Mouse (Mus musculus) embryonic facial prominence, embryonic 12.5 days (tissue): ENCODE measurements around the gene Olfr847. TPM values are rescaled to one million over a fixed set of nuclear protein-coding genes. Genes with fewer than 3 reads are reported as not detected.

Experiments
- ATAC-seq: fragments of 200-750 bp; cut with Nextera tagmentation; 2 replicates; pipeline ENCODE4 v1.8.0; 2017; ENCODE audit not compliant: insufficient number of reproducible peaks, insufficient read depth, low FRiP score, low TSS enrichment
- H3K27ac ChIP-seq: fragments of 300-500 bp; sonication (generic); 2 replicates; pipeline ENCODE4 v1.5.1; 2016; ENCODE audit warnings: mild to moderate bottlenecking
- H3K27me3 ChIP-seq: fragments of 300-500 bp; sonication (generic); 2 replicates; pipeline ENCODE4 v1.6.1; 2016; ENCODE audit warnings: mild to moderate bottlenecking, moderate library complexity
- H3K36me3 ChIP-seq: fragments of 300-500 bp; sonication (generic); 2 replicates; pipeline ENCODE4 v1.6.1; 2016; ENCODE audit warnings: mild to moderate bottlenecking
- H3K4me1 ChIP-seq: fragments of 300-500 bp; sonication (generic); 2 replicates; pipeline ENCODE4 v1.6.1; 2016
- H3K4me2 ChIP-seq: fragments of 300-500 bp; sonication (generic); replicated peaks from 2 replicates; pipeline ENCODE4 v1.6.1; 2016; ENCODE audit warnings: mild to moderate bottlenecking, moderate library complexity
- H3K4me3 ChIP-seq: fragments of 300-500 bp; sonication (generic); 2 replicates; pipeline ENCODE4 v1.5.1; 2016; ENCODE audit warnings: mild to moderate bottlenecking
- H3K9ac ChIP-seq: fragments of 300-500 bp; sonication (generic); 2 replicates; pipeline ENCODE4 v1.6.1; 2016; ENCODE audit warnings: mild to moderate bottlenecking, moderate library complexity
- H3K9me3 ChIP-seq: fragments of 300-500 bp; sonication (generic); 2 replicates; pipeline ENCODE4 v1.6.1; 2016; ENCODE audit warnings: mild to moderate bottlenecking, moderate library complexity
- WGBS: fragments of 180-500 bp; shearing (Covaris S2); methylation state at CpG from one replicate; pipeline ENCODE4 v1.1.7; 2016; 5-methylcytosine and 5-hydroxymethylcytosine counted together
- polyA plus RNA-seq: library from polyadenylated mRNA; unstranded; fragments of >200 nt; fragmentation: Nextera tagmentation; extraction: Ambion mirVana; gene quantifications from 2 replicates; pipeline ENCODE4 v1.2.1, GENCODE M21; 2016

Olfr847 gene
- polyA plus RNA-seq: not detected in 2 replicates

- no peaks in the 10 kb centered on the region for H3K27me3 ChIP-seq
- no peak within 1 kb of the TSS for H3K4me2 ChIP-seq
- no peak for ATAC-seq
- no peak within 1 kb of the TSS for H3K4me3 ChIP-seq
- no peak within 1 kb of the TSS for H3K9ac ChIP-seq
- 62% methylated on average over 1 of the region's 1 CpGs for WGBS
- H3K36me3 ChIP-seq: no peaks in the 10 kb centered on the region
- no peaks in the 10 kb centered on the region for H3K4me1 ChIP-seq
- H3K27ac ChIP-seq: no peak within 1 kb of the TSS
- H3K9me3 ChIP-seq: no peaks in the 10 kb centered on the region
Measured at GRCm38 (mm10) chr9:19378569-19378968, at the start of gene Olfr847. Gene Olfr847 (minus strand): TSS chr9:19378669.

- 62% methylated on average over 1 of the region's 1 CpGs for WGBS
- no peaks in the 10 kb centered on the region for H3K4me1 ChIP-seq
- H3K4me2 ChIP-seq: no peak within 1 kb of the TSS
- ATAC-seq: no peak
- no peaks in the 10 kb centered on the region for H3K36me3 ChIP-seq
- peaks cover 3% of the 10 kb centered on the region for H3K9me3 ChIP-seq
- no peaks in the 10 kb centered on the region for H3K27me3 ChIP-seq
- no peak within 1 kb of the TSS for H3K27ac ChIP-seq
- H3K4me3 ChIP-seq: no peak within 1 kb of the TSS
- H3K9ac ChIP-seq: no peak within 1 kb of the TSS
Measured at GRCm38 (mm10) chr9:19363905-19364304, 14.6 kb downstream of the Olfr847 start, which contains the start of gene Olfr846. Gene Olfr846 (minus strand): TSS chr9:19364005.

- ATAC-seq: no peak
- no peak within 1 kb of the TSS for H3K9ac ChIP-seq
- H3K4me2 ChIP-seq: no peak within 1 kb of the TSS
- no peaks in the 10 kb centered on the region for H3K9me3 ChIP-seq
- WGBS: 75% methylated on average over 1 of the region's 1 CpGs
- H3K27me3 ChIP-seq: no peaks in the 10 kb centered on the region
- no peak within 1 kb of the TSS for H3K4me3 ChIP-seq
- H3K4me1 ChIP-seq: no peaks in the 10 kb centered on the region
- H3K27ac ChIP-seq: no peak within 1 kb of the TSS
- no peaks in the 10 kb centered on the region for H3K36me3 ChIP-seq
Measured at GRCm38 (mm10) chr9:19336157-19336556, 42.3 kb downstream of the Olfr847 start, which contains the start of gene Olfr845. Gene Olfr845 (plus strand): TSS chr9:19336457.

Other genes starting within 250 kb of the Olfr847 start
- not detected in 2 replicates for gene Olfr837, start 242.4 kb downstream of the Olfr847 start, polyA plus RNA-seq
- gene Olfr839-ps1, start 201.4 kb downstream of the Olfr847 start, polyA plus RNA-seq: 0.03 TPM in 1 of 2 replicates, not detected in the other
- not detected in 2 replicates for gene Olfr843, start 126.7 kb downstream of the Olfr847 start, polyA plus RNA-seq
- not detected in 2 replicates for gene Olfr844, start 62.3 kb downstream of the Olfr847 start, polyA plus RNA-seq
- gene Olfr845, start 42.2 kb downstream of the Olfr847 start, polyA plus RNA-seq: not detected in 2 replicates
- not detected in 2 replicates for gene Olfr846, start 14.7 kb downstream of the Olfr847 start, polyA plus RNA-seq
- not detected in 2 replicates for gene Olfr849, start 61.6 kb upstream of the Olfr847 start, polyA plus RNA-seq
- gene Olfr850, start 99.6 kb upstream of the Olfr847 start, polyA plus RNA-seq: not detected in 2 replicates
- gene Olfr851, start 114.6 kb upstream of the Olfr847 start, polyA plus RNA-seq: not detected in 2 replicates
- gene Olfr853, start 162.4 kb upstream of the Olfr847 start, polyA plus RNA-seq: not detected in 2 replicates
- gene Olfr854, start 188.7 kb upstream of the Olfr847 start, polyA plus RNA-seq: not detected in 2 replicates
- gene Olfr855, start 203.9 kb upstream of the Olfr847 start, polyA plus RNA-seq: not detected in 2 replicates
- gene Zfp317, start 243.4 kb upstream of the Olfr847 start, polyA plus RNA-seq: 37.0 and 38.1 TPM in 2 replicates